Mouse (Mus musculus): ENCODE results near the gene Zfp82.

- TF ChIP-seq CTCF (IDR thresholded peaks at IDR 0.05; ENCODE audit: borderline replicate concordance, control insufficient read depth, extremely low read depth, insufficient read depth, low read length, poor library complexity) = no peak
- no peak for TF ChIP-seq POLR2A (IDR thresholded peaks at IDR 0.05; ENCODE audit: control insufficient read depth, extremely low read depth, insufficient read depth, low read length, poor library complexity)
Measured at GRCm38 (mm10) chr7:30099297-30099696, 26.6 kb upstream of the Zfp82 start.

All from thymus, adult 2 months (tissue).